In the genomic region with DNA sequence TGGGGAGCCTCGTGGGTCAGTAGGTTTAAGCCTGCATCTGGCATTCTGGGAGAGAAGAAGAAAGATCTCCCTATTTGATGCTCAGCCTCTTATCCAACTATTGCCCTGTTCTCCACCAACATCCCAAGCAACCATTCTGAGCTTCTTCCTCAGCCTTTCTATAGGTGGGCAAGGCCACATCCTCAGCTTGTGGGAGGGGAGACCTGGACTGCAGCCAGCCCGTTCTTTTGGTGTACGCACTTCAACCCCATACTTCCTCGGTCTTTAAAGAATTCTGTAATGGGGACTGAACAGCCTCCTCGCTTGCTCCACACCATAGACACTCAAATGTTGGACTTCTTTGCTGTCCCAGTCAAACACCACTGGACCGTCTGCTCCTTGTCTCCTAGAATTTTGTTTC, we compare ENCODE assay signal across 21 mouse cellular contexts. TPM values are rescaled to one million over a fixed set of nuclear protein-coding genes. Genes with fewer than 3 reads are reported as not detected.
DNase-seq lines count a peak whose midpoint lies in the region; ATAC-seq and TF ChIP-seq lines count a peak whose summit lies in the region.
"Had no signal": no experiment of that assay in that cellular context is flagged by ENCODE, and none has a peak within 500 bp of the region (broad histone marks: within the 10 kb centered on the region; RNA-seq: fewer than 3 reads in every experiment).

No protein-coding gene starts in this region.

- DNase-seq in heart, adult 11 months: no peak
- no peak for DNase-seq in kidney, adult 11 months
- peak; percentile 55 for DNase-seq in CD4-positive helper T cell, adult 2 months (ENCODE audit: low read depth, low spot score)
- no peak for DNase-seq in lung, postnatal 0 days (ENCODE audit: low spot score)
- DNase-seq: adrenal gland, postnatal 14 days; cerebellum, adult 9-11 months; gastrocnemius, adult 2 months; lung, adult 2 months; lung, postnatal 4 days; retina, postnatal 1 day; right cerebral cortex, postnatal 4 days had no signal

- no peak for TF ChIP-seq CTCF in lung, postnatal 0 days (IDR thresholded peaks at IDR 0.05)

- no peak for ATAC-seq in heart, embryonic 15.5 days (replicated peaks; ENCODE audit: insufficient number of reproducible peaks, insufficient read depth, low FRiP score, low read depth)
- no peak for ATAC-seq in kidney, embryonic 16.5 days (ENCODE audit: low FRiP score, low TSS enrichment)
- ATAC-seq in CD4-positive, CD25-positive, alpha-beta regulatory T cell, adult 4 months: peak; percentile 37
- ATAC-seq in lung, postnatal 0 days: no peak
- ATAC-seq: intestine, postnatal 0 days; midbrain, embryonic 16.5 days; Patski had no signal

- no peak overlapping the region for H3K4me3 ChIP-seq in heart, embryonic 15.5 days
- H3K4me3 ChIP-seq in kidney, embryonic 16.5 days (ENCODE audit: low read length): no peak overlapping the region
- no peak overlapping the region for H3K4me3 ChIP-seq in lung, postnatal 0 days (ENCODE audit: low read depth, low read length)
- H3K4me3 ChIP-seq: forebrain, embryonic 12.5 days; gastrocnemius, adult 2 months; hindbrain, embryonic 15.5 days; limb, embryonic 10.5 days had no signal

- TF ChIP-seq EP300 in lung, postnatal 0 days (IDR thresholded peaks at IDR 0.05): no peak

- H3K36me3 ChIP-seq in heart, embryonic 15.5 days: no peaks in the 10 kb centered on the region
- H3K36me3 ChIP-seq in kidney, embryonic 16.5 days (ENCODE audit: insufficient read depth, low read length): no peaks in the 10 kb centered on the region
- H3K36me3 ChIP-seq in lung, postnatal 0 days (ENCODE audit: insufficient read depth, low read length): no peaks in the 10 kb centered on the region
- H3K36me3 ChIP-seq: forebrain, embryonic 12.5 days; hindbrain, embryonic 15.5 days; limb, embryonic 10.5 days had no signal

- H3K9me3 ChIP-seq in heart, embryonic 15.5 days (replicated peaks): no peaks in the 10 kb centered on the region
- no peaks in the 10 kb centered on the region for H3K9me3 ChIP-seq in kidney, embryonic 16.5 days (ENCODE audit: low read length)
- H3K9me3 ChIP-seq in lung, postnatal 0 days (ENCODE audit: low read length): no peaks in the 10 kb centered on the region
- H3K9me3 ChIP-seq: forebrain, embryonic 12.5 days; hindbrain, embryonic 15.5 days; limb, embryonic 10.5 days had no signal

- 65% methylated on average over 6 of the region's 6 CpGs for WGBS in heart, embryonic 15.5 days
- WGBS in kidney, embryonic 16.5 days: 64% methylated on average over 6 of the region's 6 CpGs
- 53% methylated on average over 6 of the region's 6 CpGs for WGBS in lung, postnatal 0 days

- no peaks in the 10 kb centered on the region for H3K27me3 ChIP-seq in heart, embryonic 15.5 days
- H3K27me3 ChIP-seq in kidney, embryonic 16.5 days (ENCODE audit: insufficient read depth, low read length): no peaks in the 10 kb centered on the region
- H3K27me3 ChIP-seq in lung, postnatal 0 days (replicated peaks; ENCODE audit: insufficient read depth, low read length): no peaks in the 10 kb centered on the region
- H3K27me3 ChIP-seq: forebrain, embryonic 12.5 days; hindbrain, embryonic 15.5 days; Patski had no signal

- no peaks in the 10 kb centered on the region; the same call in 1 of the 2 replicates for H3K4me1 ChIP-seq in heart, embryonic 15.5 days (replicated peaks)
- peaks cover 4% of the 10 kb centered on the region; the same call in 1 of the 2 replicates for H3K4me1 ChIP-seq in kidney, embryonic 16.5 days (ENCODE audit: insufficient read depth, low read length)
- no peaks in the 10 kb centered on the region for H3K4me1 ChIP-seq in lung, postnatal 0 days (ENCODE audit: insufficient read depth, low read depth, low read length)
- H3K4me1 ChIP-seq: hindbrain, embryonic 15.5 days; limb, embryonic 10.5 days had no signal

- peak overlapping the region; percentile 66 for H3K27ac ChIP-seq in heart, embryonic 15.5 days
- H3K27ac ChIP-seq in kidney, embryonic 16.5 days (ENCODE audit: low read length): peak overlapping the region; percentile 40
- H3K27ac ChIP-seq in lung, postnatal 0 days (ENCODE audit: low read length): no peak overlapping the region
- H3K27ac ChIP-seq: forebrain, embryonic 12.5 days; gastrocnemius, adult 2 months; hindbrain, embryonic 15.5 days had no signal

- no peak overlapping the region for H3K9ac ChIP-seq in heart, embryonic 15.5 days
- H3K9ac ChIP-seq in kidney, embryonic 16.5 days (replicated peaks; ENCODE audit: low read length): no peak overlapping the region
- H3K9ac ChIP-seq in lung, postnatal 0 days (replicated peaks; ENCODE audit: low read depth): no peak overlapping the region
- H3K9ac ChIP-seq: forebrain, embryonic 12.5 days; hindbrain, embryonic 15.5 days had no signal

- H3K4me2 ChIP-seq in heart, embryonic 15.5 days: no peak overlapping the region
- H3K4me2 ChIP-seq in kidney, embryonic 16.5 days (replicated peaks; ENCODE audit: low read depth, low read length): no peak overlapping the region
- no peak overlapping the region for H3K4me2 ChIP-seq in lung, postnatal 0 days (replicated peaks; ENCODE audit: low read depth, low read length)
- H3K4me2 ChIP-seq: forebrain, embryonic 12.5 days; hindbrain, embryonic 15.5 days had no signal

RNA-seq across cellular contexts. Expression of gene St8sia1, which starts 31.7 kb away (rescaled TPM):
- 0.88 and 1.3 TPM in 2 replicates for polyA plus RNA-seq in heart, embryonic 15.5 days (2015; fragmentation: Nextera tagmentation; extraction: Ambion mirVana)
- polyA plus RNA-seq in kidney, embryonic 16.5 days (2015; fragmentation: Nextera tagmentation; extraction: Ambion mirVana): 4.2 and 4.5 TPM in 2 replicates
- 10 to 100 TPM; 11.2 to 12.4 TPM for polyA plus RNA-seq in CD4-positive, CD25-positive, alpha-beta regulatory T cell, adult 4 months (2017; shearing (Covaris generic))
- polyA plus RNA-seq in lung, postnatal 0 days (2015; fragmentation: Nextera tagmentation; extraction: Ambion mirVana): 0.11 and 0.23 TPM in 2 replicates
- polyA plus RNA-seq: C2C12 had no signal
